Mouse (Mus musculus) thymus, postnatal 25 days (tissue): ENCODE results near the gene Lin7b.

Experiments used
- DNase-seq: peaks from one replicate; pipeline ENCODE4 v3.0.0; 2022

Gene Lin7b

GRCm38 (mm10) chr7:45346905-45347304 is 23.5 kb downstream of the Lin7b start:
- no peak for DNase-seq

- DNase-seq = peak; percentile 32
These were observed 26.8 kb downstream of the Lin7b start for GRCm38 (mm10) chr7:45343543-45343942.

- no peak for DNase-seq
These were observed 28.3 kb downstream of the Lin7b start for GRCm38 (mm10) chr7:45342081-45342480.

GRCm38 (mm10) chr7:45341303-45341702 is 29.1 kb downstream of the Lin7b start:
- DNase-seq = peak; percentile 74

- DNase-seq = no peak
These were observed 29.7 kb downstream of the Lin7b start for GRCm38 (mm10) chr7:45340669-45341068.

GRCm38 (mm10) chr7:45340066-45340442 is 30.3 kb downstream of the Lin7b start:
- DNase-seq = no peak

GRCm38 (mm10) chr7:45339410-45340065 is 30.8 kb downstream of the Lin7b start:
- peak; percentile 27 for DNase-seq

- peak; percentile 37 for DNase-seq
These were observed 32.0 kb downstream of the Lin7b start for GRCm38 (mm10) chr7:45338161-45338911.

GRCm38 (mm10) chr7:45337469-45337868 is 32.9 kb downstream of the Lin7b start:
- no peak for DNase-seq

GRCm38 (mm10) chr7:45336319-45336718 is 34.1 kb downstream of the Lin7b start:
- DNase-seq = no peak

GRCm38 (mm10) chr7:45335056-45335455 is 35.3 kb downstream of the Lin7b start, which contains the start of gene Hrc:
Gene Hrc (plus strand): TSS chr7:45335290.
- no peak for DNase-seq

- no peak for DNase-seq
These were observed 35.8 kb downstream of the Lin7b start for GRCm38 (mm10) chr7:45334605-45335004.

- DNase-seq = peak; percentile 89
These were observed 36.9 kb downstream of the Lin7b start, which contains the start of gene Trpm4 for GRCm38 (mm10) chr7:45333431-45333982. Gene Trpm4 (minus strand): TSS chr7:45333780.

- DNase-seq = peak; percentile 67
These were observed 37.5 kb downstream of the Lin7b start for GRCm38 (mm10) chr7:45332685-45333425.

GRCm38 (mm10) chr7:45331502-45331901 is 38.9 kb downstream of the Lin7b start:
- DNase-seq = no peak

GRCm38 (mm10) chr7:45328841-45329475 is 41.4 kb downstream of the Lin7b start:
- DNase-seq = no peak

GRCm38 (mm10) chr7:45325800-45326199 is 44.6 kb downstream of the Lin7b start:
- no peak for DNase-seq

GRCm38 (mm10) chr7:45323069-45323468 is 47.3 kb downstream of the Lin7b start:
- DNase-seq = no peak

- DNase-seq = no peak
These were observed 48.1 kb downstream of the Lin7b start for GRCm38 (mm10) chr7:45322245-45322644.
